Mouse (Mus musculus) brain, embryonic 14.5 days (tissue): ENCODE data around the gene Nckap5.

Source experiments
- CTCF ChIP-seq: fragments of 200-500 bp; IDR thresholded peaks from 2 replicates; pipeline ENCODE4 v1.5.1; 2012; ENCODE audit warnings: inconsistent platforms, mild to moderate bottlenecking, moderate library complexity, borderline replicate concordance; ENCODE audit not compliant: insufficient read depth, insufficient read length; ENCODE audit errors: extremely low read depth
- POLR2A ChIP-seq: fragments of 200-500 bp; IDR thresholded peaks from 2 replicates; pipeline ENCODE4 v1.6.1; 2012; ENCODE audit warnings: mild to moderate bottlenecking, inconsistent platforms, borderline replicate concordance; ENCODE audit not compliant: poor library complexity, insufficient read depth, insufficient read length, severe bottlenecking; ENCODE audit errors: extremely low read depth

GRCm38 (mm10) chr1:126518067-126518466 lies 312.5 kb downstream of the Nckap5 start:
- no peak for TF ChIP-seq POLR2A
- TF ChIP-seq CTCF = no peak
